Mouse (Mus musculus) kidney, embryonic 16.5 days (tissue): Measurements from ENCODE around the gene Rtn4rl1. TPM values are rescaled to one million over a fixed set of nuclear protein-coding genes. Genes with fewer than 3 reads are reported as not detected.
A peak's percentile ranks its signal among the peaks of the same experiment; 100 is the strongest.

Experiments
- ATAC-seq: fragments of 200-750 bp; cut with Nextera tagmentation; 2 replicates; pipeline ENCODE4 v1.8.0; 2017; ENCODE audit warnings: moderate TSS enrichment; ENCODE audit not compliant: low FRiP score, low TSS enrichment
- H3K27ac ChIP-seq: fragments of 300-500 bp; sonication (generic); 2 replicates; pipeline ENCODE4 v1.5.1; 2014; ENCODE audit warnings: low read length
- H3K27me3 ChIP-seq: fragments of 300-500 bp; sonication (generic); 2 replicates; pipeline ENCODE4 v1.6.1; 2014; ENCODE audit warnings: low read length, control low read depth, mixed read lengths; ENCODE audit not compliant: insufficient read depth
- H3K36me3 ChIP-seq: fragments of 300-500 bp; sonication (generic); 2 replicates; pipeline ENCODE4 v1.6.1; 2014; ENCODE audit warnings: low read length, control low read depth, mixed read lengths; ENCODE audit not compliant: insufficient read depth
- H3K4me1 ChIP-seq: fragments of 300-500 bp; sonication (generic); 2 replicates; pipeline ENCODE4 v1.6.1; 2014; ENCODE audit warnings: low read length, control low read depth, mixed read lengths; ENCODE audit not compliant: insufficient read depth
- H3K4me2 ChIP-seq: fragments of 300-500 bp; sonication (generic); replicated peaks from 2 replicates; pipeline ENCODE4 v1.6.1; 2014; ENCODE audit warnings: low read depth, low read length
- H3K4me3 ChIP-seq: fragments of 300-500 bp; sonication (generic); 2 replicates; pipeline ENCODE4 v1.5.1; 2014; ENCODE audit warnings: mild to moderate bottlenecking, low read length
- H3K9ac ChIP-seq: fragments of 300-500 bp; sonication (generic); replicated peaks from 2 replicates; pipeline ENCODE4 v1.6.1; 2014; ENCODE audit warnings: low read length
- H3K9me3 ChIP-seq: fragments of 300-500 bp; sonication (generic); 2 replicates; pipeline ENCODE4 v1.6.1; 2016; ENCODE audit warnings: low read length, control low read depth
- WGBS: fragments of 180-500 bp; shearing (Covaris S2); extraction: QIAGEN DNeasy Blood & Tissue Kit; methylation state at CpG from one replicate; pipeline ENCODE4 v1.1.7; 2014; 5-methylcytosine and 5-hydroxymethylcytosine counted together
- polyA plus RNA-seq: library from polyadenylated mRNA; unstranded; fragments of >200 nt; fragmentation: Nextera tagmentation; extraction: Ambion mirVana; gene quantifications from 2 replicates; pipeline ENCODE4 v1.2.1, GENCODE M21; 2015

Rtn4rl1 gene
- polyA plus RNA-seq = 3.8 and 5.0 TPM in 2 replicates

- no peaks in the 10 kb centered on the region for H3K9me3 ChIP-seq
- H3K36me3 ChIP-seq = no peaks in the 10 kb centered on the region
- H3K27ac ChIP-seq = no peak within 1 kb of the TSS
- peak; percentile 24; the same call in 1 of the 2 replicates for ATAC-seq
- H3K9ac ChIP-seq = peak within 1 kb of the TSS; percentile 65
- WGBS = under 1% methylated on average over 80 of the region's 84 CpGs
- peaks cover 55% of the 10 kb centered on the region for H3K27me3 ChIP-seq
- H3K4me1 ChIP-seq = peaks cover 39% of the 10 kb centered on the region
- peak within 1 kb of the TSS; percentile 60 for H3K4me3 ChIP-seq
- peak within 1 kb of the TSS; percentile 87 for H3K4me2 ChIP-seq
Measured at GRCm38 (mm10) chr11:75193256-75194071, at the start of gene Rtn4rl1. Gene Rtn4rl1, plus strand, starts transcription at chr11:75193783.

GRCm38 (mm10) chr11:75145841-75146240 lies 47.7 kb upstream of the Rtn4rl1 start:
- Histone ChIP-seq H3K27me3 (no peaks in the 10 kb centered on the region), H3K27ac (peak overlapping the region; percentile 48), H3K4me3 (no peak overlapping the region), H3K4me1 (peaks cover 49% of the 10 kb centered on the region), H3K36me3 (peaks cover 34% of the 10 kb centered on the region), H3K4me2 (no peak overlapping the region), H3K9me3 (no peaks in the 10 kb centered on the region), H3K9ac (no peak overlapping the region)
- 43% methylated on average over 2 of the region's 2 CpGs for WGBS
- no peak for ATAC-seq

- ATAC-seq = peak; percentile 75
- H3K36me3 ChIP-seq = peaks cover 41% of the 10 kb centered on the region
- H3K27me3 ChIP-seq = no peaks in the 10 kb centered on the region
- peak overlapping the region; percentile 90 for H3K27ac ChIP-seq
- H3K9me3 ChIP-seq = no peaks in the 10 kb centered on the region
- 16% methylated on average over 11 of the region's 11 CpGs for WGBS
- H3K4me1 ChIP-seq = peaks cover 36% of the 10 kb centered on the region
- H3K4me2 ChIP-seq = no peak overlapping the region
- H3K9ac ChIP-seq = no peak overlapping the region
- no peak overlapping the region for H3K4me3 ChIP-seq
Measured at GRCm38 (mm10) chr11:75147106-75147845, 46.3 kb upstream of the Rtn4rl1 start.

- WGBS = 19% methylated on average over 3 of the region's 3 CpGs
- H3K9ac ChIP-seq = peak overlapping the region; percentile 22; the same call in 1 of the 2 replicates
Measured at GRCm38 (mm10) chr11:75147846-75148168, 45.8 kb upstream of the Rtn4rl1 start.

GRCm38 (mm10) chr11:75148332-75149035 lies 45.1 kb upstream of the Rtn4rl1 start:
- H3K9ac ChIP-seq = peak overlapping the region; percentile 22; the same call in 1 of the 2 replicates
- ATAC-seq = peak; percentile 49; the same call in 1 of the 2 replicates
- H3K4me2 ChIP-seq = no peak overlapping the region
- H3K9me3 ChIP-seq = no peaks in the 10 kb centered on the region
- peaks cover 41% of the 10 kb centered on the region for H3K4me1 ChIP-seq
- H3K36me3 ChIP-seq = peaks cover 32% of the 10 kb centered on the region
- H3K27me3 ChIP-seq = no peaks in the 10 kb centered on the region
- 74% methylated on average over 10 of the region's 11 CpGs for WGBS
- H3K4me3 ChIP-seq = no peak overlapping the region
- peak overlapping the region; percentile 90 for H3K27ac ChIP-seq

More at GRCm38 (mm10) chr11:75147846-75148168, 45.8 kb upstream of the Rtn4rl1 start:
- Histone ChIP-seq H3K4me2 (no peak overlapping the region), H3K4me1 (peaks cover 37% of the 10 kb centered on the region), H3K27ac (peak overlapping the region; percentile 90), H3K9me3 (no peaks in the 10 kb centered on the region), H3K4me3 (no peak overlapping the region), H3K36me3 (peaks cover 38% of the 10 kb centered on the region), H3K27me3 (no peaks in the 10 kb centered on the region)
- ATAC-seq = peak; percentile 89

GRCm38 (mm10) chr11:75150346-75150745 lies 43.2 kb upstream of the Rtn4rl1 start:
- WGBS = 88% methylated on average over 1 of the region's 1 CpGs
- no peak for ATAC-seq

GRCm38 (mm10) chr11:75152603-75153557 lies 40.7 kb upstream of the Rtn4rl1 start:
- no peak overlapping the region for H3K4me2 ChIP-seq
- H3K9me3 ChIP-seq = no peaks in the 10 kb centered on the region
- no peaks in the 10 kb centered on the region for H3K27me3 ChIP-seq
- H3K36me3 ChIP-seq = peaks cover 21% of the 10 kb centered on the region
- H3K4me3 ChIP-seq = no peak overlapping the region
- WGBS = 53% methylated on average over 18 of the region's 18 CpGs
- peak overlapping the region; percentile 91 for H3K27ac ChIP-seq
- peaks cover 43% of the 10 kb centered on the region for H3K4me1 ChIP-seq
- peak overlapping the region; percentile 50 for H3K9ac ChIP-seq
- peak; percentile 69 for ATAC-seq

More at GRCm38 (mm10) chr11:75150346-75150745, 43.2 kb upstream of the Rtn4rl1 start:
- Histone ChIP-seq H3K4me3 (no peak overlapping the region), H3K27me3 (no peaks in the 10 kb centered on the region), H3K4me1 (peaks cover 41% of the 10 kb centered on the region), H3K36me3 (peaks cover 21% of the 10 kb centered on the region), H3K9me3 (no peaks in the 10 kb centered on the region), H3K4me2 (no peak overlapping the region), H3K9ac (no peak overlapping the region), H3K27ac (no peak overlapping the region)

- no peak overlapping the region for H3K4me2 ChIP-seq
- H3K9me3 ChIP-seq = no peaks in the 10 kb centered on the region
- no peak overlapping the region for H3K4me3 ChIP-seq
- peaks cover 19% of the 10 kb centered on the region for H3K36me3 ChIP-seq
- ATAC-seq = no peak
- peak overlapping the region; percentile 91; the same call in 1 of the 2 replicates for H3K27ac ChIP-seq
- 68% methylated on average over 6 of the region's 6 CpGs for WGBS
- H3K9ac ChIP-seq = no peak overlapping the region
- H3K27me3 ChIP-seq = no peaks in the 10 kb centered on the region
- peaks cover 44% of the 10 kb centered on the region for H3K4me1 ChIP-seq
Measured at GRCm38 (mm10) chr11:75154053-75154585, 39.5 kb upstream of the Rtn4rl1 start.
